Mouse (Mus musculus) embryonic facial prominence, embryonic 13.5 days (tissue): ENCODE data around the gene Aunip. TPM values are rescaled to one million over a fixed set of nuclear protein-coding genes. Genes with fewer than 3 reads are reported as not detected.

Experiments
- ATAC-seq: fragments of 200-750 bp; cut with Nextera tagmentation; 2 replicates; pipeline ENCODE4 v1.8.0; 2017; ENCODE audit warnings: low read depth; ENCODE audit not compliant: insufficient number of reproducible peaks, insufficient read depth, low FRiP score, low TSS enrichment
- H3K27ac ChIP-seq: fragments of 300-500 bp; sonication (generic); 2 replicates; pipeline ENCODE4 v1.5.1; 2015; ENCODE audit warnings: moderate library complexity, mild to moderate bottlenecking, inconsistent platforms
- H3K27me3 ChIP-seq: fragments of 300-500 bp; sonication (generic); 2 replicates; pipeline ENCODE4 v1.6.1; 2015; ENCODE audit warnings: mild to moderate bottlenecking, inconsistent platforms
- H3K36me3 ChIP-seq: fragments of 300-500 bp; sonication (generic); 2 replicates; pipeline ENCODE4 v1.6.1; 2015; ENCODE audit warnings: mild to moderate bottlenecking, inconsistent platforms
- H3K4me1 ChIP-seq: fragments of 300-500 bp; sonication (generic); 2 replicates; pipeline ENCODE4 v1.6.1; 2015; ENCODE audit warnings: inconsistent platforms
- H3K4me2 ChIP-seq: fragments of 300-500 bp; sonication (generic); 2 replicates; pipeline ENCODE4 v1.6.1; 2015; ENCODE audit warnings: moderate library complexity, mild to moderate bottlenecking, inconsistent platforms
- H3K4me3 ChIP-seq: fragments of 300-500 bp; sonication (generic); 2 replicates; pipeline ENCODE4 v1.5.1; 2015; ENCODE audit warnings: mild to moderate bottlenecking, inconsistent platforms
- H3K9ac ChIP-seq: fragments of 300-500 bp; sonication (generic); 2 replicates; pipeline ENCODE4 v1.6.1; 2015; ENCODE audit warnings: mild to moderate bottlenecking, inconsistent platforms
- H3K9me3 ChIP-seq: fragments of 300-500 bp; sonication (generic); 2 replicates; pipeline ENCODE4 v1.6.1; 2016; ENCODE audit warnings: inconsistent platforms
- WGBS: fragments of 180-500 bp; shearing (Covaris S2); methylation state at CpG from one replicate; pipeline ENCODE4 v1.1.7; 2015; ENCODE audit warnings: mixed read lengths; 5-methylcytosine and 5-hydroxymethylcytosine counted together
- polyA plus RNA-seq: library from polyadenylated mRNA; unstranded; fragments of >200 nt; fragmentation: Nextera tagmentation; extraction: Ambion mirVana; gene quantifications from 2 replicates; pipeline ENCODE4 v1.2.1, GENCODE M21; 2015

Gene Aunip
- polyA plus RNA-seq, 1 experiment from 2014 or later: 11.7 TPM

GRCm38 (mm10) chr4:134516981-134517380, 6.2 kb downstream of the Aunip start:
- Histone ChIP-seq H3K4me2 (no peak overlapping the region), H3K4me3 (no peak overlapping the region), H3K9me3 (no peaks in the 10 kb centered on the region), H3K27me3 (no peaks in the 10 kb centered on the region), H3K4me1 (peaks cover 8% of the 10 kb centered on the region), H3K36me3 (peaks cover 6% of the 10 kb centered on the region; the same call in 1 of the 2 replicates), H3K9ac (0 out of 2 replicates have a peak overlapping the region, but pooled peaks have one; percentile 8), H3K27ac (no peak overlapping the region)
- no peak for ATAC-seq
- 79% methylated on average over 8 of the region's 8 CpGs for WGBS

GRCm38 (mm10) chr4:134517719-134518118, 6.9 kb downstream of the Aunip start:
- Histone ChIP-seq H3K4me2 (no peak overlapping the region), H3K9ac (no peak overlapping the region), H3K9me3 (no peaks in the 10 kb centered on the region), H3K27me3 (no peaks in the 10 kb centered on the region), H3K4me1 (peaks cover 5% of the 10 kb centered on the region), H3K27ac (no peak overlapping the region), H3K36me3 (peaks cover 8% of the 10 kb centered on the region), H3K4me3 (no peak overlapping the region)
- 86% methylated on average over 10 of the region's 10 CpGs for WGBS
- no peak for ATAC-seq

- WGBS: 91% methylated on average over 4 of the region's 4 CpGs
- no peak overlapping the region for H3K4me2 ChIP-seq
- peaks cover 16% of the 10 kb centered on the region for H3K36me3 ChIP-seq
- H3K27me3 ChIP-seq: no peaks in the 10 kb centered on the region
- no peak overlapping the region for H3K4me3 ChIP-seq
- no peaks in the 10 kb centered on the region for H3K9me3 ChIP-seq
- no peak overlapping the region for H3K27ac ChIP-seq
- no peak for ATAC-seq
- no peaks in the 10 kb centered on the region; the same call in 1 of the 2 replicates for H3K4me1 ChIP-seq
- no peak overlapping the region for H3K9ac ChIP-seq
Measured at GRCm38 (mm10) chr4:134518541-134518940, 7.7 kb downstream of the Aunip start.

GRCm38 (mm10) chr4:134519281-134519680, 8.5 kb downstream of the Aunip start:
- Histone ChIP-seq H3K4me1 (no peaks in the 10 kb centered on the region; the same call in 1 of the 2 replicates), H3K27ac (no peak overlapping the region)

GRCm38 (mm10) chr4:134523447-134523846, 12.6 kb downstream of the Aunip start:
- H3K4me2 ChIP-seq: no peak overlapping the region
- no peak overlapping the region for H3K9ac ChIP-seq
- 87% methylated on average over 4 of the region's 4 CpGs for WGBS
- H3K9me3 ChIP-seq: no peaks in the 10 kb centered on the region
- H3K4me1 ChIP-seq: no peaks in the 10 kb centered on the region
- H3K27me3 ChIP-seq: no peaks in the 10 kb centered on the region
- H3K27ac ChIP-seq: no peak overlapping the region
- no peak for ATAC-seq
- peaks cover 62% of the 10 kb centered on the region for H3K36me3 ChIP-seq
- H3K4me3 ChIP-seq: no peak overlapping the region

More at GRCm38 (mm10) chr4:134519281-134519680, 8.5 kb downstream of the Aunip start:
- Histone ChIP-seq H3K9me3 (no peaks in the 10 kb centered on the region), H3K27me3 (no peaks in the 10 kb centered on the region), H3K9ac (no peak overlapping the region), H3K36me3 (peaks cover 24% of the 10 kb centered on the region), H3K4me3 (no peak overlapping the region), H3K4me2 (no peak overlapping the region)
- no peak for ATAC-seq

- no peak overlapping the region for H3K27ac ChIP-seq
- no peaks in the 10 kb centered on the region for H3K4me1 ChIP-seq
- ATAC-seq: no peak
- H3K4me2 ChIP-seq: no peak overlapping the region
- H3K4me3 ChIP-seq: no peak overlapping the region
- no peaks in the 10 kb centered on the region for H3K9me3 ChIP-seq
- no peaks in the 10 kb centered on the region for H3K27me3 ChIP-seq
- H3K9ac ChIP-seq: no peak overlapping the region
- peaks cover 86% of the 10 kb centered on the region for H3K36me3 ChIP-seq
- 69% methylated on average over 5 of the region's 5 CpGs for WGBS
Measured at GRCm38 (mm10) chr4:134525806-134526205, 15.0 kb downstream of the Aunip start.

GRCm38 (mm10) chr4:134526220-134526619, 15.4 kb downstream of the Aunip start:
- H3K27me3 ChIP-seq: no peaks in the 10 kb centered on the region
- no peak overlapping the region for H3K4me2 ChIP-seq
- H3K4me1 ChIP-seq: no peaks in the 10 kb centered on the region
- no peak overlapping the region; the same call in 1 of the 2 replicates for H3K27ac ChIP-seq
- peaks cover 90% of the 10 kb centered on the region for H3K36me3 ChIP-seq
- 79% methylated on average over 5 of the region's 5 CpGs for WGBS
- no peak for ATAC-seq
- no peak overlapping the region for H3K4me3 ChIP-seq
- no peaks in the 10 kb centered on the region for H3K9me3 ChIP-seq
- no peak overlapping the region for H3K9ac ChIP-seq

- Histone ChIP-seq H3K36me3 (peaks cover 37% of the 10 kb centered on the region), H3K4me2 (no peak overlapping the region), H3K27ac (no peak overlapping the region), H3K9me3 (no peaks in the 10 kb centered on the region), H3K27me3 (no peaks in the 10 kb centered on the region), H3K4me3 (no peak overlapping the region), H3K9ac (0 out of 2 replicates have a peak overlapping the region, but pooled peaks have one; percentile 1), H3K4me1 (peaks cover 16% of the 10 kb centered on the region)
- WGBS: 83% methylated on average over 4 of the region's 4 CpGs
- no peak for ATAC-seq
Measured at GRCm38 (mm10) chr4:134532928-134533327, 22.1 kb downstream of the Aunip start.

- H3K4me2 ChIP-seq: peak overlapping the region; percentile 77
Measured at GRCm38 (mm10) chr4:134533421-134533820, 22.6 kb downstream of the Aunip start.

GRCm38 (mm10) chr4:134534124-134534886, 23.5 kb downstream of the Aunip start:
- H3K36me3 ChIP-seq: peaks cover 35% of the 10 kb centered on the region
- no peaks in the 10 kb centered on the region for H3K27me3 ChIP-seq
- no peak for ATAC-seq
- H3K27ac ChIP-seq: peak overlapping the region; percentile 87
- peak overlapping the region; percentile 77 for H3K4me2 ChIP-seq
- H3K4me1 ChIP-seq: peaks cover 16% of the 10 kb centered on the region
- under 1% methylated on average over 57 of the region's 57 CpGs for WGBS
- H3K9ac ChIP-seq: peak overlapping the region; percentile 89
- H3K4me3 ChIP-seq: peak overlapping the region; percentile 97
- no peaks in the 10 kb centered on the region for H3K9me3 ChIP-seq

More at GRCm38 (mm10) chr4:134533421-134533820, 22.6 kb downstream of the Aunip start:
- H3K4me3 ChIP-seq: peak overlapping the region; percentile 97
- peak overlapping the region; percentile 89 for H3K9ac ChIP-seq
- H3K36me3 ChIP-seq: peaks cover 35% of the 10 kb centered on the region
- no peak overlapping the region for H3K27ac ChIP-seq
- H3K4me1 ChIP-seq: peaks cover 16% of the 10 kb centered on the region
- no peaks in the 10 kb centered on the region for H3K27me3 ChIP-seq
- WGBS: 79% methylated on average over 4 of the region's 4 CpGs
- no peak for ATAC-seq
- no peaks in the 10 kb centered on the region for H3K9me3 ChIP-seq

- Histone ChIP-seq H3K4me3 (peak within 1 kb of the TSS; percentile 97), H3K27ac (peak within 1 kb of the TSS; percentile 87), H3K4me2 (peak within 1 kb of the TSS; percentile 77), H3K27me3 (no peaks in the 10 kb centered on the region), H3K4me1 (peaks cover 16% of the 10 kb centered on the region), H3K36me3 (peaks cover 35% of the 10 kb centered on the region), H3K9ac (peak within 1 kb of the TSS; percentile 89), H3K9me3 (no peaks in the 10 kb centered on the region)
- ATAC-seq: peak; percentile 95
- WGBS: under 1% methylated on average over 70 of the region's 71 CpGs
Measured at GRCm38 (mm10) chr4:134534932-134535786, 24.4 kb downstream of the Aunip start, which contains the start of gene Mtfr1l. Mtfr1l (minus strand) TSS chr4:134535387.
